Mouse (Mus musculus) urinary bladder, postnatal 10 days (tissue): ENCODE results near the gene Pkn3.
A peak's percentile ranks its signal among the peaks of the same experiment; 100 is the strongest.
"Not testable (repeated sequence)": the region's sequence is repeated elsewhere in the genome, so short reads cannot be mapped to it uniquely, and the experiment has no call there.

Experiments
- DNase-seq: peaks from one replicate; pipeline ENCODE4 v3.0.0; 2022; ENCODE audit warnings: low spot score

Gene Pkn3

GRCm38 (mm10) chr2:30095882-30096527, 18.5 kb downstream of the Pkn3 start:
- no peak for DNase-seq

DNA sequence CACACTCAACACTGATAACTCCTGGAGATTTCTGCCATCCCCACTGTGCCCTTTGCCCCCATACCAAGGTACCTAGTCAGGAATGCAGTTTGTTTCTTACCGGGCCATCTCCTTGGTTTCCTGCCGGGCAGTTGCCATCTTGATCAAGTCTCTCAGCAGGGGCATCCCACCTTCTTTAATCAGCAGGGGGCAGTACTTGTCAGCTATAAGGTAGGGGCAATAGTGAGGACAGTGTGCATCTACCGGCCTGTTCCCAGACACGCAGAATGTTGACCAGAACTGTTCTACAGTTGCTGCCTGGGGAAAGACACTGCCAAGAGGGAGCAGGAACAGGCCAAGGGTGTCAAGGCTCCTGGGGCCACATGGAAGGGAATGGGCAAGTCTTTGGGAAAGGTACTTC, 22.7 kb downstream of the Pkn3 start:
- no peak for DNase-seq

- DNase-seq: no peak
These were observed 28.9 kb downstream of the Pkn3 start for GRCm38 (mm10) chr2:30106364-30106763.

- DNase-seq: no peak
These were observed 30.2 kb downstream of the Pkn3 start for GRCm38 (mm10) chr2:30107646-30108045.

DNA sequence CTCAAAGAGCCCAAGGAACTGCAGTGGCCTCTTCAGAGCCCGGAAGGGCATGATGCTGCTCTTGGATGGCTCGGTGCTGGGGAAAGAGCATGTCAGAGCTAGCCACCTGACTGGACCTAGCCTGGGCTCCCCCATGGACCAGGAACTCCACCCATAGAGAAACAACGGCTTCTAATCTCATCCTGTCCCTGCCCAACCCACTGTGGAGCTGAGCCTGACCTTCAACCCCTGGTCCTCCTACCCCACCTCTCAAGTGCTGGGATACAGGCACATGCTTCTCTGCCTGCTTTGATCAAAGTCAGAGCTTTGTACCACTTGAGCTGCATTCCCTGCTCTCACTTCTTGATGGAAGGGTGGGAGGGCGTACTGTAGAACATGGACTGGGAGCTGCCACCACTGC, 30.8 kb downstream of the Pkn3 start:
- no peak for DNase-seq

- DNase-seq: no peak
These were observed 34.0 kb downstream of the Pkn3 start for GRCm38 (mm10) chr2:30111500-30111899.

GRCm38 (mm10) chr2:30112564-30112963, 35.1 kb downstream of the Pkn3 start:
- DNase-seq: no peak

- DNase-seq: no peak
These were observed 42.2 kb downstream of the Pkn3 start for GRCm38 (mm10) chr2:30119641-30120051.

DNA sequence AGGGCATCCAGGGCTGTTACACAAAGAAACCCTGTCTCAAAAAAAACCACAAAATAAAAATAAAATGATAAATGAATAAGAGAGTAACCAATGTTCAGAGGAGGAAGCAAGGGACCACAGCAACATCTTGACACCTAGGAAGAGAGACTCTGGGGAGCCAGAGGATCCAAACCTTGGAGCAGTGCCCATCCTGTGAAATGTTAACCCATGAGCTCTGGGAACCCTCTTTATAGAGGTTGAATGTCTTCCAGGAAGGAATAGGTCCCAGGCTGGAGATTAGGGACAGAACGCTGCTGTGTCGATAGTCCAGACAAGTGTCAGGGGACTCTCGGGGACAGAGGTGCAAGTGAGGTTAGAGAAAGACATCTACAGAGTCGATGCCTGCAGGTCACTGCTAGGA, 42.8 kb downstream of the Pkn3 start:
- no peak for DNase-seq

DNA sequence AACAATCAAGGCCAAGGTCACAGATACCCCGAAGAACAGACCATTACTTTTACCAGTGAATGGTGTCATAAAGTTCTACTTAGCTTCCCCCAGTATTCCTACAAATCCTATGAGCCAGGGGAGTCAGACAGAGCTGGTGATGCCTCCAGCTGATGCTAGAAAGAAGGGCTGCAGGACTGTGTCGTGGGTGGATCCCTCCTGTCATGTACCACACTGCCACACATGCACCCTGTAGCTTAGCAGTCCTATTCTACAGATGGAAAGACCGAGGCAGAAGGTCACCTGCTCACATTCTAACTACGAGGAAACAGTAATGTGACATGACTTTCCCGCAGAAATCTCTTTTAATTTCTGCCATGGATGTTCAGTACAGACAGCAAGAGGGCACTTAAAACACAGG, 45.3 kb downstream of the Pkn3 start:
- DNase-seq: no peak

GRCm38 (mm10) chr2:30123729-30124471, 46.4 kb downstream of the Pkn3 start:
- no peak for DNase-seq

DNA sequence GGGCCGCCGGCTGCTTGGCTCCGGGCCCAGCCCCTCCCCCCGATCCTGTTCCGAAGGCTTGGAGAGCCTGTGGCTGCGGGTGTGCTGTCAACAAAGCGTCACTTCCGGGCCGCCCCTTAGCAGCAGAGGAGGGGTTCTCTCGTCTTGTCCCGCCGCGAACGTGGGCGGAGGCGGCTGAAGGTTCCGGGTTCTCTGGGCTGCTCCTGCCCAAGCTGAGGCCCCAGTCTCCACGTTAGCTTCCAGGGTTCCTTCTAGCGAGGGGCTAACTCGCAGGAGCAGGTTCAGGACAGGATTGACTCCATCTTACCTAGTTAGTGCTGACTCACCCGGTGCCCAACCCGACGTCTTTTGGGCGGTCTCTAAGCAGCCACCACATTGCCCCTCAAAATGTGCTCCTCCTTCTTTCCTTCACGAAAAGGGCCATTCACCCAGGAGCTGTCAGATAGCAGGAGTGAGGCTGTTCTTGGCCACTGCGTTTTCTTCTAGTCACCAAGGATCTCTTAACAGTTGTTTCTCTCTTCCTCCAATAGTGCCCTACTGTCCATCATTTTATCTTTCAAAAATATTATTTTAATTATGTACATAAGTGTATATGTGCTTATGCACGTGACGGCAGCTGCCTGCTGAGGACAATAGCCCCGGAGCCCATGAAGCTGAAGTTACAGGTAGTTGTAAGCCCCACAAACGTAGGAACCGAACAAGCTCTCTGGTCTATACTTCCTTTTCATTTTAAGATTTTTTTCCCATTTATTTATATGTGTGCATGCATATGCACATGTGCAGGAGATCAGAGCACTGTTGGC, 47.2 kb downstream of the Pkn3 start, which contains the start of gene Zer1:
Gene Zer1 (minus strand): TSS at position 114 of the 803 bp plus-strand sequence.
- DNase-seq: peak; percentile 81

- DNase-seq: no peak
These were observed 51.3 kb downstream of the Pkn3 start for GRCm38 (mm10) chr2:30128789-30129188.

DNA sequence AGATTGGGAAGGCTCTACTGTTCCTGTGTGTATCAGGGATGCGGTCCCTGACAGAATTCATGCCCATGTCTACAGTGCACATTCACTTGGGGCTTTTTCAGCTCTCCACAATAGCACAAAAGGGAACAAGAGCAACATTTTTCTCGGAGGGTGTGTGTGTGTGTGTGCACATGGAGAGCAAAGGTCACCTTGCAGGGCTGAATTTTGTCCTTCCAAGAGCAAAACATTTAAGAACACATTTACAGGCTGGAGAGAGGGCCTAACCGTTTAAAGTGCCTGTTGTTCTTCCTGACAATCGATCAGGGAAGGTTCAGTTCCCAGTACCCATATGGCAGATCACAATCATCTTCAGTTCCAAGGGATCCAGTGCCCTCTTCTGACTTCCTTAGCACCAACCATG, 52.7 kb downstream of the Pkn3 start:
- DNase-seq: no peak

- not testable (repeated sequence) for DNase-seq
These were observed 53.8 kb downstream of the Pkn3 start for GRCm38 (mm10) chr2:30131240-30131639.

GRCm38 (mm10) chr2:30132801-30133612, 55.5 kb downstream of the Pkn3 start:
- no peak for DNase-seq

- DNase-seq: peak; percentile 91
These were observed 56.3 kb downstream of the Pkn3 start, which contains the start of gene Tbc1d13 for GRCm38 (mm10) chr2:30133613-30134377. Tbc1d13 (plus strand) TSS chr2:30133746.

- no peak for DNase-seq
These were observed 56.9 kb downstream of the Pkn3 start for GRCm38 (mm10) chr2:30134378-30134711.

DNA sequence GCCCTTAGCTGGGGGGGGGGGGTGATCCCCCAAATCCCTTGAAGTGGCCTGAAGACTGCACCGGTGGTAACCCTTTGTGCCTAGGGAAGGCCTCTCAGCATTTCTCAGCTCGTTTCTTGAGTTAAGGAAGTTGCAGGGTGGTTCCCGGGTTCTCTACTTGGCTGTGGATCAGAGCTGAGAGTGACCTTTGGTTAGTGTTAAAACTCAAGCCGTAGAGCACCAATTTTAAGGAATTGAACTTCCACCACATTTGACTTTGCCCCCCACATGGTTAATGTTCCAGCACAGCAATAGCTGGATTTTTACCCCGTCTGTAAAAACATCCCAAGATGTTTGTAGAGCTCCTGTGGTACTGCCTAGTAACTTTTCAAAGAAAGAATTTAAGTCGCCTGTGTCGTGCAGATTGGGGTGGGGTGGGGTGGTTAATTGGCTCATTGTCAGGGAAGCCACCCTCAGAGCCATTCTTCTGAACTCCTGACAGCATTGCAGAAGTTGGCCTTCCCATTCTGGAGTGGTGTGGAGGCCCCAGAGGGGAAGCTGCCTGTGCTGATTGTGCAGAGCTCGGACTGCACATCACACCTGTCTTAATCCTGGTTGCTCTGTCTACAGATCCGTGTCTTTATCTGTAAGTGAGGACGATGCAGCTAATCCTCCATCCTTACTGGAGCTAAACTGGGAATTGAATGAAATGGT, 57.6 kb downstream of the Pkn3 start:
- DNase-seq: no peak

- no peak for DNase-seq
These were observed 59.0 kb downstream of the Pkn3 start for GRCm38 (mm10) chr2:30136458-30136857.

DNA sequence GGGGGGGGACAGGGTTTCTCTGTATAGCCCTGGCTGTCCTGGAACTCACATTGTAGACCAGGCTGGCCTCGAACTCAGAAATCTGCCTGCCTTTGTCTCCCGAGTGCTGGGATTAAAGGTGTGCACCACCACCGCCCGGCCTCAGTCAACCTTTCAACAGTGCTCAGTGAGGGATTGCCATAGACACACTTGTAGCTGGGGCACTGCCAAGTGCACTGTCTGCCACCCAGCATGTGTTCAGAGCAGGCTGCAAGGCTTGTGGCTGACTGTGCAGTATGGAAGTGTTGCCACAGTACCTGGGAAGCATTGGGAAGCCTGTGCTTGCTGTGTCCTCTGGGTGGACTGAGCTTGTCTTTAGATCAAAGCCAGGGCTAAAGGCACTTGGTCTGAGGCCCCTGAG, 62.5 kb downstream of the Pkn3 start:
- DNase-seq: not testable (repeated sequence)
